Mouse (Mus musculus) liver, embryonic 14.5 days (tissue): ENCODE measurements at regions not wholly inside any gene's neighbourhood (a gene's known extent, or its start where the extent isn't known, plus 50 kb on each side); places are given as distances from the start of the nearest gene placed in this dataset.

Experiments used
- ATAC-seq: fragments of 200-750 bp; cut with Nextera tagmentation; 2 replicates; pipeline ENCODE4 v1.8.0; 2017; ENCODE audit warnings: moderate number of reproducible peaks, mild to moderate bottlenecking, moderate library complexity; ENCODE audit not compliant: insufficient read depth
- DNase-seq, 3 experiments: peaks; one replicate each; pipeline ENCODE4 v3.0.0-alpha.2; 2012 to 2013; ENCODE audit warnings: low read depth in 3 of 3, low spot score in 3 of 3
- H3K27ac ChIP-seq: fragments of 300-500 bp; sonication (generic); 2 replicates; pipeline ENCODE4 v1.5.1; 2014; ENCODE audit warnings: moderate library complexity, mild to moderate bottlenecking, control low read depth, inconsistent platforms
- H3K27me3 ChIP-seq: fragments of 300-500 bp; sonication (generic); 2 replicates; pipeline ENCODE4 v1.6.1; 2014; ENCODE audit warnings: mild to moderate bottlenecking, low read length, moderate library complexity; ENCODE audit not compliant: control insufficient read depth, insufficient read depth
- H3K36me3 ChIP-seq: fragments of 300-500 bp; sonication (generic); replicated peaks from 2 replicates; pipeline ENCODE4 v1.6.1; 2014; ENCODE audit warnings: low read depth; ENCODE audit not compliant: control insufficient read depth, insufficient read depth
- H3K4me1 ChIP-seq, 2 experiments: fragments of 200-500 bp in 1 of 2; fragments of 300-500 bp in 1 of 2; sonication (generic) in 1 of 2; replicated peaks; 2 replicates each; pipeline ENCODE4 v1.6.1; 2012 to 2014; ENCODE audit warnings: antibody characterized with exemption in 1 of 2, inconsistent platforms in 1 of 2, low read length in 1 of 2; ENCODE audit not compliant: control insufficient read depth in 2 of 2, insufficient read depth in 2 of 2
- H3K4me2 ChIP-seq: fragments of 300-500 bp; sonication (generic); 2 replicates; pipeline ENCODE4 v1.6.1; 2014; ENCODE audit warnings: low read depth, mild to moderate bottlenecking, control low read depth, moderate library complexity
- H3K4me3 ChIP-seq, 2 experiments: fragments of 200-500 bp in 1 of 2; fragments of 300-500 bp in 1 of 2; sonication (generic) in 1 of 2; 2 replicates each; pipeline ENCODE4 v1.5.1; 2012 to 2014; ENCODE audit warnings: low read depth in 2 of 2, low read length in 2 of 2, mild to moderate bottlenecking in 2 of 2, control low read depth in 1 of 2, inconsistent platforms in 1 of 2, moderate library complexity in 1 of 2; ENCODE audit not compliant: insufficient read depth in 1 of 2
- H3K9ac ChIP-seq: fragments of 300-500 bp; sonication (generic); replicated peaks from 2 replicates; pipeline ENCODE4 v1.6.1; 2014; ENCODE audit warnings: mild to moderate bottlenecking, control low read depth, moderate library complexity
- H3K9me3 ChIP-seq: fragments of 300-500 bp; sonication (generic); 2 replicates; pipeline ENCODE4 v1.6.1; 2016; ENCODE audit warnings: low read length, mixed read lengths; ENCODE audit not compliant: control insufficient read depth
- CTCF ChIP-seq: IDR thresholded peaks from 2 replicates; pipeline ENCODE4 v1.5.1; 2016; ENCODE audit warnings: antibody characterized with exemption, low read depth, control low read depth
- EP300 ChIP-seq: IDR thresholded peaks from 2 replicates; pipeline ENCODE4 v1.6.1; 2016; ENCODE audit warnings: antibody characterized with exemption, low read depth
- WGBS: fragments of 180-500 bp; shearing (Covaris S2); extraction: QIAGEN DNeasy Blood & Tissue Kit; methylation state at CpG from one replicate; pipeline ENCODE4 v1.1.7; 2014; ENCODE audit not compliant: insufficient replicate concordance; 5-methylcytosine and 5-hydroxymethylcytosine counted together

GRCm38 (mm10) chr13:5204143-5204542 lies 595.2 kb upstream of the Akr1e1 start:
- Histone ChIP-seq H3K9ac (no peak overlapping the region), H3K9me3 (no peaks in the 10 kb centered on the region), H3K27ac (no peak overlapping the region), H3K36me3 (no peaks in the 10 kb centered on the region), H3K4me3 (no peak overlapping the region), H3K27me3 (no peaks in the 10 kb centered on the region), H3K4me2 (no peak overlapping the region), H3K4me1 (no peaks in the 10 kb centered on the region)
- TF ChIP-seq CTCF (no peak), EP300 (no peak)
- ATAC-seq (no peak), DNase-seq (no peak)
- 35% methylated on average over 2 of the region's 2 CpGs for WGBS

- Histone ChIP-seq H3K36me3 (no peaks in the 10 kb centered on the region), H3K4me3 (no peak overlapping the region), H3K27ac (no peak overlapping the region), H3K4me2 (no peak overlapping the region), H3K4me1 (no peaks in the 10 kb centered on the region), H3K9ac (no peak overlapping the region), H3K9me3 (no peaks in the 10 kb centered on the region), H3K27me3 (no peaks in the 10 kb centered on the region)
- no peak for DNase-seq
- no peak for ATAC-seq
- TF ChIP-seq CTCF = no peak
- 56% methylated on average over 1 of the region's 1 CpGs for WGBS
Observed at GRCm38 (mm10) chr13:5211659-5212058, 602.7 kb upstream of the Akr1e1 start.

GRCm38 (mm10) chr13:5229476-5229875 lies 620.5 kb upstream of the Akr1e1 start:
- no peaks in the 10 kb centered on the region for H3K36me3 ChIP-seq
- H3K4me1 ChIP-seq = no peaks in the 10 kb centered on the region
- H3K27ac ChIP-seq = no peak overlapping the region
- ATAC-seq (no peak), DNase-seq (no peak)
- H3K4me2 ChIP-seq = no peak overlapping the region
- no peak overlapping the region for H3K9ac ChIP-seq
- no peak overlapping the region for H3K4me3 ChIP-seq
- H3K9me3 ChIP-seq = no peaks in the 10 kb centered on the region
- TF ChIP-seq EP300 (no peak), CTCF (no peak)
- WGBS = 60% methylated on average over 3 of the region's 3 CpGs
- H3K27me3 ChIP-seq = no peaks in the 10 kb centered on the region

GRCm38 (mm10) chr13:5234232-5234631 lies 625.3 kb upstream of the Akr1e1 start:
- WGBS = 64% methylated on average over 3 of the region's 3 CpGs
- Histone ChIP-seq H3K27me3 (no peaks in the 10 kb centered on the region), H3K9me3 (no peaks in the 10 kb centered on the region), H3K36me3 (no peaks in the 10 kb centered on the region), H3K4me1 (no peaks in the 10 kb centered on the region), H3K27ac (no peak overlapping the region), H3K4me3 (no peak overlapping the region), H3K4me2 (no peak overlapping the region), H3K9ac (no peak overlapping the region)
- TF ChIP-seq EP300 (no peak), CTCF (no peak)
- DNase-seq = no peak
- ATAC-seq = no peak

- ATAC-seq = no peak
- no peak overlapping the region for H3K27ac ChIP-seq
- no peak overlapping the region for H3K9ac ChIP-seq
- H3K27me3 ChIP-seq = no peaks in the 10 kb centered on the region
- TF ChIP-seq EP300 (no peak), CTCF (no peak)
- DNase-seq = no peak
- no peaks in the 10 kb centered on the region for H3K4me1 ChIP-seq
- no peaks in the 10 kb centered on the region for H3K9me3 ChIP-seq
- H3K36me3 ChIP-seq = no peaks in the 10 kb centered on the region
- no peak overlapping the region for H3K4me2 ChIP-seq
- WGBS = 76% methylated on average over 1 of the region's 1 CpGs
- no peak overlapping the region for H3K4me3 ChIP-seq
Observed at GRCm38 (mm10) chr13:5235391-5235790, 625.9 kb upstream of the Klf6 start.
